Mouse (Mus musculus): ENCODE measurements around the gene Cers6. TPM values are rescaled to one million over a fixed set of nuclear protein-coding genes. Genes with fewer than 3 reads are reported as not detected.

Cers6 gene
- polyA plus RNA-seq, 1 experiment from 2014 or later = 66.7 TPM

- 93% methylated on average over 6 of the region's 6 CpGs for WGBS
- no peaks in the 10 kb centered on the region for H3K9me3 ChIP-seq
- ATAC-seq (ENCODE audit: low FRiP score, low read depth) = no peak
- H3K4me3 ChIP-seq = no peak overlapping the region
- H3K27ac ChIP-seq = no peak overlapping the region
- no peaks in the 10 kb centered on the region for H3K4me1 ChIP-seq
- H3K36me3 ChIP-seq = no peaks in the 10 kb centered on the region
- no peak overlapping the region for H3K9ac ChIP-seq
- H3K27me3 ChIP-seq (replicated peaks) = no peaks in the 10 kb centered on the region
- H3K4me2 ChIP-seq (replicated peaks) = no peak overlapping the region
Measured at GRCm38 (mm10) chr2:69064759-69065158, 203.5 kb downstream of the Cers6 start.

- no peak for ATAC-seq (ENCODE audit: low FRiP score, low read depth)
- peaks cover 5% of the 10 kb centered on the region; the same call in 1 of the 2 replicates for H3K36me3 ChIP-seq
- H3K4me3 ChIP-seq = no peak overlapping the region
- H3K4me2 ChIP-seq (replicated peaks) = no peak overlapping the region
- H3K9ac ChIP-seq = no peak overlapping the region
- H3K9me3 ChIP-seq = no peaks in the 10 kb centered on the region
- no peaks in the 10 kb centered on the region for H3K4me1 ChIP-seq
- WGBS = 84% methylated on average over 7 of the region's 7 CpGs
- no peaks in the 10 kb centered on the region for H3K27me3 ChIP-seq (replicated peaks)
- no peak overlapping the region for H3K27ac ChIP-seq
Measured at GRCm38 (mm10) chr2:69071440-69072235, 210.4 kb downstream of the Cers6 start.

- Histone ChIP-seq H3K4me2 (replicated peaks) (no peak overlapping the region), H3K9me3 (no peaks in the 10 kb centered on the region), H3K27me3 (replicated peaks) (no peaks in the 10 kb centered on the region), H3K27ac (no peak overlapping the region), H3K4me3 (no peak overlapping the region), H3K4me1 (no peaks in the 10 kb centered on the region), H3K9ac (no peak overlapping the region), H3K36me3 (no peaks in the 10 kb centered on the region)
- WGBS = 88% methylated on average over 3 of the region's 3 CpGs
- ATAC-seq (ENCODE audit: low FRiP score, low read depth) = no peak
Measured at GRCm38 (mm10) chr2:69077189-69077588, 215.9 kb downstream of the Cers6 start.

GRCm38 (mm10) chr2:69080760-69081159 lies 219.5 kb downstream of the Cers6 start:
- Histone ChIP-seq H3K4me3 (no peak overlapping the region), H3K9me3 (no peaks in the 10 kb centered on the region), H3K4me1 (no peaks in the 10 kb centered on the region), H3K27me3 (replicated peaks) (no peaks in the 10 kb centered on the region), H3K9ac (no peak overlapping the region), H3K4me2 (replicated peaks) (no peak overlapping the region), H3K36me3 (no peaks in the 10 kb centered on the region), H3K27ac (no peak overlapping the region)
- 89% methylated on average over 1 of the region's 1 CpGs for WGBS
- ATAC-seq (ENCODE audit: low FRiP score, low read depth) = no peak

GRCm38 (mm10) chr2:69082499-69083197 lies 221.4 kb downstream of the Cers6 start:
- Histone ChIP-seq H3K4me1 (peaks cover 9% of the 10 kb centered on the region), H3K4me2 (replicated peaks) (no peak overlapping the region), H3K27me3 (replicated peaks) (no peaks in the 10 kb centered on the region), H3K36me3 (no peaks in the 10 kb centered on the region), H3K9ac (no peak overlapping the region), H3K27ac (no peak overlapping the region), H3K4me3 (no peak overlapping the region), H3K9me3 (no peaks in the 10 kb centered on the region)
- ATAC-seq (ENCODE audit: low FRiP score, low read depth) = no peak
- WGBS = 65% methylated on average over 8 of the region's 8 CpGs

- no peak overlapping the region for H3K4me3 ChIP-seq
- no peaks in the 10 kb centered on the region for H3K36me3 ChIP-seq
- peaks cover 9% of the 10 kb centered on the region for H3K4me1 ChIP-seq
- H3K4me2 ChIP-seq (replicated peaks) = no peak overlapping the region
- H3K27me3 ChIP-seq (replicated peaks) = no peaks in the 10 kb centered on the region
- WGBS = 90% methylated on average over 3 of the region's 3 CpGs
- ATAC-seq (ENCODE audit: low FRiP score, low read depth) = no peak
- H3K27ac ChIP-seq = no peak overlapping the region
- no peak overlapping the region for H3K9ac ChIP-seq
- H3K9me3 ChIP-seq = no peaks in the 10 kb centered on the region
Measured at GRCm38 (mm10) chr2:69083198-69083509, 221.9 kb downstream of the Cers6 start.

GRCm38 (mm10) chr2:69084416-69084815 lies 223.2 kb downstream of the Cers6 start:
- Histone ChIP-seq H3K9me3 (no peaks in the 10 kb centered on the region), H3K4me2 (replicated peaks) (no peak overlapping the region), H3K36me3 (no peaks in the 10 kb centered on the region), H3K4me3 (no peak overlapping the region), H3K9ac (no peak overlapping the region), H3K27me3 (replicated peaks) (no peaks in the 10 kb centered on the region), H3K27ac (no peak overlapping the region), H3K4me1 (peaks cover 9% of the 10 kb centered on the region)
- 83% methylated on average over 6 of the region's 6 CpGs for WGBS
- no peak for ATAC-seq (ENCODE audit: low FRiP score, low read depth)

GRCm38 (mm10) chr2:69086505-69087260 lies 225.4 kb downstream of the Cers6 start:
- Histone ChIP-seq H3K27ac (no peak overlapping the region; the same call in 1 of the 2 replicates), H3K36me3 (no peaks in the 10 kb centered on the region), H3K4me1 (peaks cover 9% of the 10 kb centered on the region), H3K4me2 (replicated peaks) (no peak overlapping the region), H3K27me3 (replicated peaks) (no peaks in the 10 kb centered on the region), H3K9me3 (no peaks in the 10 kb centered on the region), H3K4me3 (no peak overlapping the region), H3K9ac (no peak overlapping the region)
- ATAC-seq (ENCODE audit: low FRiP score, low read depth) = peak; percentile 70; the same call in 1 of the 2 replicates
- WGBS = 52% methylated on average over 8 of the region's 8 CpGs

GRCm38 (mm10) chr2:69095836-69096235 lies 234.6 kb downstream of the Cers6 start:
- no peaks in the 10 kb centered on the region for H3K9me3 ChIP-seq
- no peak overlapping the region for H3K27ac ChIP-seq
- no peak for ATAC-seq (ENCODE audit: low FRiP score, low read depth)
- no peak overlapping the region for H3K4me3 ChIP-seq
- H3K9ac ChIP-seq = no peak overlapping the region
- H3K36me3 ChIP-seq = no peaks in the 10 kb centered on the region; the same call in 1 of the 2 replicates
- no peak overlapping the region for H3K4me2 ChIP-seq (replicated peaks)
- H3K4me1 ChIP-seq = no peaks in the 10 kb centered on the region
- no peaks in the 10 kb centered on the region for H3K27me3 ChIP-seq (replicated peaks)

- WGBS = 90% methylated on average over 4 of the region's 4 CpGs
- no peaks in the 10 kb centered on the region for H3K9me3 ChIP-seq
- no peak overlapping the region for H3K4me3 ChIP-seq
- H3K9ac ChIP-seq = no peak overlapping the region
- H3K27ac ChIP-seq = no peak overlapping the region
- H3K36me3 ChIP-seq = no peaks in the 10 kb centered on the region; the same call in 1 of the 2 replicates
- ATAC-seq (ENCODE audit: low FRiP score, low read depth) = no peak
- no peak overlapping the region for H3K4me2 ChIP-seq (replicated peaks)
- no peaks in the 10 kb centered on the region for H3K4me1 ChIP-seq
- H3K27me3 ChIP-seq (replicated peaks) = no peaks in the 10 kb centered on the region
Measured at GRCm38 (mm10) chr2:69096821-69097220, 235.6 kb downstream of the Cers6 start.

GRCm38 (mm10) chr2:69097526-69097925 lies 236.3 kb downstream of the Cers6 start:
- ATAC-seq (ENCODE audit: low FRiP score, low read depth) = no peak

GRCm38 (mm10) chr2:69098701-69099100 lies 237.5 kb downstream of the Cers6 start:
- Histone ChIP-seq H3K4me1 (no peaks in the 10 kb centered on the region), H3K4me2 (replicated peaks) (no peak overlapping the region), H3K9me3 (no peaks in the 10 kb centered on the region), H3K4me3 (no peak overlapping the region), H3K36me3 (no peaks in the 10 kb centered on the region; the same call in 1 of the 2 replicates), H3K27ac (no peak overlapping the region), H3K27me3 (replicated peaks) (no peaks in the 10 kb centered on the region), H3K9ac (no peak overlapping the region)
- no peak for ATAC-seq (ENCODE audit: low FRiP score, low read depth)
- 85% methylated on average over 3 of the region's 3 CpGs for WGBS

More at GRCm38 (mm10) chr2:69097526-69097925, 236.3 kb downstream of the Cers6 start:
- Histone ChIP-seq H3K27ac (no peak overlapping the region), H3K36me3 (no peaks in the 10 kb centered on the region; the same call in 1 of the 2 replicates), H3K9ac (no peak overlapping the region), H3K4me2 (replicated peaks) (no peak overlapping the region), H3K27me3 (replicated peaks) (no peaks in the 10 kb centered on the region), H3K4me1 (no peaks in the 10 kb centered on the region), H3K9me3 (no peaks in the 10 kb centered on the region), H3K4me3 (no peak overlapping the region)
- 92% methylated on average over 2 of the region's 2 CpGs for WGBS

Data from neural tube, embryonic 12.5 days (tissue).